Mouse (Mus musculus) testis, adult 2 months (tissue): ENCODE measurements around the gene Chrnb1.

Experiments used
- CTCF ChIP-seq: fragments of 200-500 bp; IDR thresholded peaks from 2 replicates; pipeline ENCODE4 v1.5.1; 2012; ENCODE audit warnings: low read depth, mild to moderate bottlenecking, inconsistent platforms, low read length, moderate library complexity; ENCODE audit not compliant: control insufficient read depth, insufficient read depth, insufficient replicate concordance
- POLR2A ChIP-seq: fragments of 200-500 bp; IDR thresholded peaks from 2 replicates; pipeline ENCODE4 v1.6.1; 2012; ENCODE audit warnings: low read depth, mild to moderate bottlenecking, inconsistent platforms, low read length, moderate library complexity; ENCODE audit not compliant: control insufficient read depth

GRCm38 (mm10) chr11:69758478-69758970 lies 37.2 kb downstream of the Chrnb1 start, which contains the start of gene Polr2a:
- TF ChIP-seq CTCF (no peak), POLR2A (peak; percentile 100)
